Mouse (Mus musculus) right cerebral cortex, postnatal 36 days (tissue): ENCODE measurements around the gene Tmem86b.

Experiments
- DNase-seq, 2 experiments: peaks; one replicate each; pipeline ENCODE4 v3.0.0; 2022; ENCODE audit warnings: low spot score in 2 of 2, mixed read lengths in 1 of 2

The Tmem86b gene

DNA sequence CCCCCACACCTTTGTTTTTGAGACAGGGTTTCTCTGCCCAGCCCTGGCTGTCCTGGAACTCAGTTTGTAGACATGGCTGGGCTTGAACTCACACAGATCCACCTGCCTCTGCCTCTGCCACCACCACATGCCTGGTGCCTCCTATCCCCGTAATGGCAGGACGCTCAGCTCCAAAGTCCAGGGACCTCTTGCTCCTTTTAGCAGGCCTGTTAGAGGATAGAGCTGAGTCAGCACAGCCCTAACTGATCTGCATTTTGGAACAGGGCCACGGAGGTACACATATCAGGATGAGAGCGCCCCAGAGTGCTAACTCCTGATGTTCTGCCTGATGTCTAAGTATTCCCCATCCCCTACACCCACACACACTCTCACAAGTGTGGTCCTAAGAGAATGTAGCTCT, at the start of gene Tmem86b:
Gene Tmem86b, minus strand, starts transcription at position 392 of the 400 bp plus-strand sequence.
- no peak for DNase-seq

DNA sequence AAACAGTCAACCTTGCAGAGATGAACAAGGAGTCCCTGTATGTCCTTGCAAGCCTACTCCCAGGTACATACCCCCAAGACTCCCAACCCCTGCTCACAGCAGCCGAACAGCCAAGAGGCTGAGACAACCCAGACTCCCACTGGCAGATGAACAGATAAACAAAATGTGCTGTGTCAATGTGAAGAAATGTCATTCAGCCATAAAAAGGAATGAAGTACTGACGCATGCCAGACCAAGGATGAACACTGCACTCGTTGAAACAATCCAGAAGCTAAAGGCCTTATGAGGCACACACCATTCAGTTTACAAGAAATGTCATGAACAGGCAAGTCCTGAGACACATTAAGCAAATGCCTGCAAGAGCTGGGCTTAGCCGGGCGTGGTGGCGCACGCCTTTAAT, 44.0 kb upstream of the Tmem86b start:
- no peak for DNase-seq

DNA sequence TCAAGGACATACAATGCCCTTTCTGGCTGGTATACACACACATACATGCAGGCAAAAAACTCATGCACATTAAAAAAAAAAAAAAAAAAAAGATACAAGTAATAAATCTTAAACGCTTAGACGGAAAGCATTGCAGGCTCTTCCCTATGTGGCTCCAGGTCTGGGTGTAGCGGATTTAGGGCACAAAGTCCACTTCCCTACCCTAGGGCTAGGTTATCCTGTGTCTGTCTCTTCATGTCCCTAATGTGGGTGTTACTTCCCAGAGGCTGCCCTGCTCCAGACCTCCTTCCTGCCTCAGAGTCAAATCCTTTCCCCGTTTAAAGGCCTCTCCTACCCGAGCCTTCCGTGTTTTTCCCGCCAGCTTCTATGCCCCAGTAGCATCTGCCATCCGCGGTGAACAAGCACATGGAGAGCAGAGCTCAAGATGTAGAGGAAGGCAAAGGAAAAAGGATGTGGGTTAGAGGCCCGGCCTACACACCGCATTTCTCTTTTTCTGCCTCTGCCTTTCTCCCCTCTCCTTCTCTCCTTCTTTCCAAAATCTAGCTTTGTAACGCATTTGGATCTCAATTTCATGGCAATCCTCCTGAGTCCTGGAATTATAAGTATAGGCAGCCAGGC, 43.0 kb upstream of the Tmem86b start:
- no peak for DNase-seq

GRCm38 (mm10) chr7:4671956-4672355, 40.7 kb upstream of the Tmem86b start:
- no peak for DNase-seq

GRCm38 (mm10) chr7:4670655-4671255, 39.5 kb upstream of the Tmem86b start:
- DNase-seq: no peak

- no peak for DNase-seq
Measured at GRCm38 (mm10) chr7:4669156-4669555, 37.9 kb upstream of the Tmem86b start.

DNA sequence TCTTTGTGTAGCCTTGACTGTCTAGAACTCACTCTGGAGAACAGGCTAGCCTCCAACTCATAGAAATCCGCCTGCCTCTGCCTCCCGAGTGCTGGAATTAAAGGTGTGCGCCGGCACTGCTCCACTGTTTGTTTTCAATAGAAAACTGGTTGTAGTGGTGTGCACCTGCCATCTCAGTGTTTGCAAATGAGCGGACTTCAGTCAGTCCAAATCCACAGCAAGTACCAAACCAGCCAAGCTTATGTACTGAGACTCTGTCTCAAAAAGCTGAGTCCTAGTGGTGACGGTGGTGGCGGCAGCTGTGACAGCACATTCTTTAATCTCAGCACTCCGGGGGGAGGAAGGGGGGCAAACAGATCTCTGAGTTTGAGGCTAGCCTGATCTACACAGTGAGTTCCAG, 37.3 kb upstream of the Tmem86b start:
- DNase-seq: no peak

DNA sequence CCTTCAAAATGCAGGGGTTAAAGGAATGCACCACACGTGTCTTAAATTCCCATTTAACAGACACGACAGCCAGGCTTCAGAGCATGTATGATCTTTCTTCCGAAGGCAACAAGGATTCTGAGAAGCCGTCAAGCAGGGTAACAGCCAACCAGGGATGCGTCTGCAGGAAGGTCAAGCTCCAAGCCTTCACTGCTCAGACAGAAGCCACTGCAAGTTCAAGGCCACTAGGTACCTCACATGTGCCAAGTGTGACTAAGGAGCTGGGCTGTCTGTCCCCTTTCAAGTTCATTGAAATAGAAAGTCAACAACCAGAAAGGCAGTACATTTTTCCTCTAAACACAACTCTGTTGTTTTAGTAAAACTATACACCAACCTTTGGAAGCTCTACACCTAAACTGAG, 35.6 kb upstream of the Tmem86b start:
- no peak for DNase-seq

DNA sequence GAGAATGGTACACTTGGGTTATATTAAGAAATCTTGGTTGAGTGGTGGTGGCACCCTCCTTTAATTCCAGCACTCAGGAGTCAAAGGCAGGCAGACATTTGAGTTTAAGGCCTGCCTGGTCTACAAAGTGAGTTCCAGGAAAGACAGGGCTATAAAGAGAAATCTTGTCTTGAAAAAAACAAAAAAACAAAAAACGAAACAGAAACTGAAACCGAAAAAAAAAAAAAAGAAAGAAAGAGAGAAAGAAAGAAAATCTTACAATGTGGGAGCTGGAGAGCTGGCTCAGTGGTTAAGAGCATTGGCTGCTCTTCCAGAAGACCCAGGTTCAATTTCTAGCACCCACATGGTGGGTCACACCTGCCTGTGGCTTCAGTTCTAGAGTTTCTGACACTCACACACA, 32.5 kb upstream of the Tmem86b start:
- DNase-seq: no peak

- no peak for DNase-seq
Measured at GRCm38 (mm10) chr7:4663179-4663578, 32.0 kb upstream of the Tmem86b start.

DNA sequence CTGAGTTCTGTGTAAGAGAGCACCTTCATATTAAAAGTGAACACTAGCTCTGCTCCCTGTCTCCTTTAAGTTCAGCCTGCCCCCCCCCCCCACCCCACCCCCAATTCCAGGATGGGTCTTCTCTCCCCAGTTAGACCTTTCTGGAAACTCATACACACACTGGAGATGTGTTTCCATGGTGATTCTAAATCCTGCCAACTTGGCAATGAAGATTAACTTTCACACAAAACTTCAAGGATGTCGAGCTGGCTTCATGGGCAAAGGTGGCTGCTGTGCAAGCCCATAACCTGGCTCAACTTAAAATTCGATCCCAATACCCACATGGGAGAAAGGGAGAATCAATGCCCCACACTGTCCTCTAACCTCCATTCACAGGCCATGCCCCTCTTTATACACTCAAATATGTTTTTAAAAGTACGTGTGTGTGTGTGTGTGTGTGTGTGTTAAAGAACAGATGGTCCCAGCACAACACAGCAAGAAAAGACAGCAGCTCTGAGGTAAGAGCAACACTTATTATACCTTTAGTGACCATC, 28.8 kb upstream of the Tmem86b start:
- DNase-seq: no peak

GRCm38 (mm10) chr7:4658912-4659551, 27.8 kb upstream of the Tmem86b start, which contains the start of gene Ppp6r1:
Gene Ppp6r1 (minus strand): TSS chr7:4659019.
- DNase-seq: peak; percentile 97

DNA sequence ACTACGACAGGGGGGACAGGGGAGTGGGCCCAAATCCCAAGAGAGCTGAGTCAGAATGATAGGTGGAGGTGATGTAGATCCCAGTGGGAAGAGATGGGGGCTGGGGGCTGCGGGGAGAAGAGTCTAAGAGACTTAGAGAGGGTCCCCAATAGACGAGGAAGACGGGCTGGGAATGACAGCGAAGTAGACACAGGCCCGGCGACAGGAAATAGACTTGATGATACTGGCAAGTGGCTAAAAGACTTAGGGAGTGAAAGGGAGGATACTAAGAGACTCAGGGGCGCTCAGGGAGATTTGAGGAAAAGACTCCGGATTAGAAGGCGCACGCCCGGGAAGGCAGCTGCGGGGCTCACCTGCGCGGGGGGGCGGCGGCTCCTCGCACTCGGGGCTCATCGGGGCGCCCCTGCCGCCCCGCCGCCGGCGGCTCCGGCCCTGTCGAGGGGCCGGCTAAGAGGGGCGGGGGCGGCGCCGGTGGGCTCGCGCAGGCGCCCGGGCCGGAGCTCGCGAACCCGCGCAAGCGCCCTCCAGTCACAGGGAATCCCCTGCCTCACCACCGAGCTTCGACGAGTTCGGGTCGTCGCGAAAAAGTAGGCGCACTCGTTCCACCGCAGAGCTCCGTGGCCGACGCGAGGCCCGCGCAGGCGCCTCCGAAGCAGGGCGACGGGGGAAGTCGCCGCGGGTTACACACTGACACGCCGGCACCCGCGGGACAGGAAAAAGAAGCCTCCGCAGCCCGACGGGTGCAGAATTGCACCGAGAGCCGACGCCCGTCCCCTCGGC, 27.1 kb upstream of the Tmem86b start:
- no peak for DNase-seq

GRCm38 (mm10) chr7:4657521-4658127, 26.4 kb upstream of the Tmem86b start:
- DNase-seq: peak; percentile 31 to 62

DNA sequence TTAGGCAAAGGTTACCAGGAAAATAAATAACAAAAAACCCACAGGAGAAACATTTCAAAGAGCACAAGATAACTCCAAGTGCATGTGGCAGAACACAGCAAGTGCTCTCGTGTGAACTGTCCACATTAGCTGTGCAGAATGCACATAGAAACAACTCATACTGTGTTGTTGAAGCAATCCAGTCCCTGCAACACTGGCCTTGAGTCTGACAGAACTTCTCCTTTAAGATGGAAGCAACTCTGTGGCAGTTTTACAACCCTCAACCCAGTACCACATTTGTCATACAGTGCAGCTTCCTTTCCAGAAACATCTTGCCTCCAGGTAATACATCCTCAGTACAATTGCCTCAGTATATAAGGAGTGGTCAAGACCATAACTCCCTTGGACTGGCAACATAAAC, 25.6 kb upstream of the Tmem86b start:
- no peak for DNase-seq

GRCm38 (mm10) chr7:4655916-4656315, 24.7 kb upstream of the Tmem86b start:
- DNase-seq: no peak

- no peak for DNase-seq
Measured at GRCm38 (mm10) chr7:4655393-4655792, 24.2 kb upstream of the Tmem86b start.

DNA sequence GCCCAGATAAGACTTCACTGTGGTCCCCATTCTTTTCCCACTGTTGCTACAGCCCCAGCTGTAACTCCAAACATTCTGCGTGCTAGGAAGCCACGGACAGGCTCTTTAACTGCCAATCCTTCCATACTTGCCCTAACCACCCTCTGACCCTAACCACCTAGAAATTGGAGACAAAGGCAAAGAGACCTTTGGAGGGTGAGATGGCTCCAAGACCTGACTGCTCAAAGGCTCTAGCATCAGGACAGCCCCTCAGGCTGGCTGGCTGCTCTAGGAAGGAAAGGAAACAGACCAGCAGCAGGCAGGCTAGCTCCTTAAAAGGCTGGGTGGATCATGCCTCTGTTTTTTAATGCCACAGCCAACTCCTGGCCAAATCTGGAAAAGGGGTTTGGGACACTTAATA, 23.0 kb upstream of the Tmem86b start:
- no peak for DNase-seq

DNA sequence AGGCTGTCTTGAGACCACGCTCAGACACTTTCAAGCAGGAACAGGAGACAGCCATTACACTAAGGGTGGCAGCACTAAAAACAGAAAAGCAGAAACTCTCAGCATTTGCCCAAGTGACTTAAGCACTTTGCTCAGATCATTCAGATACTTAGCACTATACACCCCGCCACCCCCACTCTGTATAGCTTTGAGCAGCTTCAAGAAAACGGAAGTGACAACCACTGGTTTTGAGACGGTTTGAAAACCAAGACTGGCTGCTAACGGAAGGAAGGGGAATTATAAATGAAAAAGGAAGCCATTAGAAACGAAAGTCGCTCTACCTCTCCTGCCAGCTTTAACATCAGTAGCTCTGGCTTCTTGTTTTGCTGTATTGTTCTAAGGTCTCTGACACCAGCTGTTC, 22.6 kb upstream of the Tmem86b start:
- DNase-seq: peak in 1 of 2 experiments; percentile 45

DNA sequence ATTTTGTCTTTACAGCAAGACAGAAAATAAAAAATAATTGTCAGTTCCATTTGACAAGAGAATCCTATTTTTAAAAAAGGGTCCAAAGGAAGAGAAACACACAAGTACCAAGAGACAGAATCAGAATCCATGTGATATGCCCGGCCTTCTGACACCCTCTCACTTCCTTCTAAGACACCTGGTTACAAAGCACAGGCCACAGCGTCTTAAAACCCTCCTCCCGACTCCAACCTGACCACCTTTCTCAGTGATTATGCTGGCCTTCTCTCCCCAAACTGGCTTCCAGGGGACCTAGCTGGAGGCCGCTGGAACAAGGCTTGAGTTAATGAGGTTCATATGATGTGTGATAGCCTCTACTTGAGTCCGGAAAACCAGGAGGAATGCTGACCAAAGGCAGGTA, 22.1 kb upstream of the Tmem86b start:
- DNase-seq: no peak

GRCm38 (mm10) chr7:4652726-4653125, 21.5 kb upstream of the Tmem86b start:
- no peak for DNase-seq

DNA sequence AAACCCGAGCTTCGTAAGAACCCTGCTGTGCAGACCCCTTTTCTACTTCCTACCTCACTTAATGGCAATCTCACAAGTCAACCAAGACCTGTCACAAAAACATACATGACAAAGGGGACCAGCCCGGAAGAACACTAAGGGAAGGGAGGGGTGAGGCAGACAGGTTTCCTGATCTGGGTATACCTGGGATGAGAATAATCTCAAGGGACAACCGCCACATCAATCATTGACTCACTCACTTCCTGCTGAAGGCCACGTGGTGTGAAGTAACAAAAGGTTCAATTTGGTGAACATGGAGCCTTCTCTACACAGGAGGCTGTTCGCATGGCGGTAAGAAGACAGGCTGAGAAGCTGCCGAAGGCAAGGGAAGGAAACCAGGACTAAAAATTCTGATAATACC, 20.4 kb upstream of the Tmem86b start:
- DNase-seq: no peak
